Mouse (Mus musculus) erythroblast, embryonic 14.5 days (primary cell): ENCODE data around the gene Cx3cl1. TPM values are rescaled to one million over a fixed set of nuclear protein-coding genes. Genes with fewer than 3 reads are reported as not detected.

Experiments
- H3K27me3 ChIP-seq: 2 replicates; pipeline ENCODE4 v1.6.1; 2012; ENCODE audit warnings: inconsistent platforms; ENCODE audit not compliant: control insufficient read depth
- H3K36me3 ChIP-seq: 2 replicates; pipeline ENCODE4 v1.6.1; 2012; ENCODE audit warnings: mild to moderate bottlenecking, inconsistent platforms; ENCODE audit not compliant: control insufficient read depth
- H3K4me1 ChIP-seq: 2 replicates; pipeline ENCODE4 v1.6.1; 2012; ENCODE audit warnings: inconsistent platforms; ENCODE audit not compliant: control insufficient read depth
- H3K4me3 ChIP-seq: replicated peaks from 2 replicates; pipeline ENCODE3; 2012; ENCODE audit warnings: moderate library complexity, mild to moderate bottlenecking, inconsistent platforms
- H3K9me3 ChIP-seq: 2 replicates; pipeline ENCODE4 v1.6.1; 2012; ENCODE audit warnings: low read length, inconsistent platforms, mixed read lengths; ENCODE audit not compliant: control insufficient read depth
- GATA1 ChIP-seq: IDR thresholded peaks from 2 replicates; pipeline ENCODE4 v1.6.1; 2012; ENCODE audit warnings: low read length, inconsistent platforms, mixed read lengths
- TAL1 ChIP-seq: IDR thresholded peaks from 3 replicates; pipeline ENCODE4 v1.6.1; 2012; ENCODE audit warnings: low read length, inconsistent platforms, mixed read lengths
- polyA plus RNA-seq: library from polyadenylated mRNA; stranded (reverse); fragments of >175 nt; gene quantifications from 2 replicates; pipeline ENCODE4 v1.2.3, GENCODE M21; 2012

Gene Cx3cl1
- 0.01 TPM in 1 of 2 replicates, not detected in the other for polyA plus RNA-seq

GRCm38 (mm10) chr8:94771941-94772670 is at the start of gene Cx3cl1:
Gene Cx3cl1, plus strand, starts transcription at chr8:94772009.
- TF ChIP-seq TAL1 (no peak), GATA1 (no peak)
- H3K4me3 ChIP-seq, result no peak within 1 kb of the TSS
- peaks cover 6% of the 10 kb centered on the region; the same call in 1 of the 2 replicates for H3K9me3 ChIP-seq
- H3K4me1 ChIP-seq, result peaks cover 8% of the 10 kb centered on the region
- H3K36me3 ChIP-seq, result no peaks in the 10 kb centered on the region
- peaks cover 93% of the 10 kb centered on the region for H3K27me3 ChIP-seq

GRCm38 (mm10) chr8:94725998-94726397 is 45.8 kb upstream of the Cx3cl1 start:
- peaks cover 33% of the 10 kb centered on the region for H3K4me1 ChIP-seq
- H3K36me3 ChIP-seq, result no peaks in the 10 kb centered on the region; the same call in 1 of the 2 replicates
- H3K27me3 ChIP-seq, result peaks cover 26% of the 10 kb centered on the region
- H3K4me3 ChIP-seq, result no peak overlapping the region
- TF ChIP-seq TAL1 (no peak), GATA1 (no peak)
- H3K9me3 ChIP-seq, result peaks cover 5% of the 10 kb centered on the region

- Histone ChIP-seq H3K4me1 (peaks cover 60% of the 10 kb centered on the region), H3K4me3 (no peak overlapping the region)
- TF ChIP-seq TAL1 (peak; percentile 32; the same call in 2 of the 3 replicates), GATA1 (no peak)
These were observed 42.5 kb upstream of the Cx3cl1 start for GRCm38 (mm10) chr8:94729301-94729700.

GRCm38 (mm10) chr8:94733821-94734465 is 37.9 kb upstream of the Cx3cl1 start:
- H3K4me3 ChIP-seq, result peak overlapping the region; percentile 51
- H3K9me3 ChIP-seq, result peaks cover 4% of the 10 kb centered on the region; the same call in 1 of the 2 replicates
- H3K36me3 ChIP-seq, result peaks cover 13% of the 10 kb centered on the region
- H3K4me1 ChIP-seq, result peaks cover 78% of the 10 kb centered on the region
- peaks cover 5% of the 10 kb centered on the region for H3K27me3 ChIP-seq
- TF ChIP-seq GATA1 (peak; percentile 82), TAL1 (peak; percentile 93)

More at GRCm38 (mm10) chr8:94729301-94729700, 42.5 kb upstream of the Cx3cl1 start:
- Histone ChIP-seq H3K36me3 (peaks cover 11% of the 10 kb centered on the region), H3K9me3 (peaks cover 9% of the 10 kb centered on the region), H3K27me3 (peaks cover 17% of the 10 kb centered on the region)

GRCm38 (mm10) chr8:94734735-94735350 is 37.0 kb upstream of the Cx3cl1 start:
- peaks cover 69% of the 10 kb centered on the region for H3K4me1 ChIP-seq

GRCm38 (mm10) chr8:94735426-94736094 is 36.2 kb upstream of the Cx3cl1 start:
- H3K4me1 ChIP-seq, result peaks cover 64% of the 10 kb centered on the region
- peaks cover 8% of the 10 kb centered on the region for H3K9me3 ChIP-seq
- H3K36me3 ChIP-seq, result peaks cover 13% of the 10 kb centered on the region
- peak overlapping the region; percentile 45 for H3K4me3 ChIP-seq
- H3K27me3 ChIP-seq, result peaks cover 13% of the 10 kb centered on the region
- TF ChIP-seq GATA1, result no peak
- no peak for TF ChIP-seq TAL1

More at GRCm38 (mm10) chr8:94734735-94735350, 37.0 kb upstream of the Cx3cl1 start:
- Histone ChIP-seq H3K9me3 (peaks cover 4% of the 10 kb centered on the region; the same call in 1 of the 2 replicates), H3K27me3 (peaks cover 9% of the 10 kb centered on the region), H3K4me3 (no peak overlapping the region), H3K36me3 (peaks cover 13% of the 10 kb centered on the region)
- no peak for TF ChIP-seq TAL1
- TF ChIP-seq GATA1, result no peak

- no peak for TF ChIP-seq GATA1
- Histone ChIP-seq H3K36me3 (peaks cover 2% of the 10 kb centered on the region; the same call in 1 of the 2 replicates), H3K4me3 (no peak overlapping the region), H3K27me3 (peaks cover 31% of the 10 kb centered on the region), H3K4me1 (peaks cover 31% of the 10 kb centered on the region), H3K9me3 (peaks cover 9% of the 10 kb centered on the region)
These were observed 32.0 kb upstream of the Cx3cl1 start for GRCm38 (mm10) chr8:94739829-94740228.

GRCm38 (mm10) chr8:94740591-94740990 is 31.2 kb upstream of the Cx3cl1 start:
- H3K9me3 ChIP-seq, result peaks cover 9% of the 10 kb centered on the region
- no peak overlapping the region for H3K4me3 ChIP-seq
- peaks cover 36% of the 10 kb centered on the region for H3K27me3 ChIP-seq
- H3K36me3 ChIP-seq, result peaks cover 2% of the 10 kb centered on the region; the same call in 1 of the 2 replicates
- peaks cover 24% of the 10 kb centered on the region for H3K4me1 ChIP-seq
- no peak for TF ChIP-seq TAL1
- no peak for TF ChIP-seq GATA1
